ENCODE assay signal across 15 mouse cellular contexts in genomic region chr15:80190075-80190474, GRCm38 (mm10). TPM values are rescaled to one million over a fixed set of nuclear protein-coding genes. Genes with fewer than 3 reads are reported as not detected.
A peak's percentile ranks its signal among the peaks of the same experiment; 100 is the strongest.
DNase-seq lines count a peak whose midpoint lies in the region; ATAC-seq and TF ChIP-seq lines count a peak whose summit lies in the region.
"Had no signal": no experiment of that assay in that cellular context is flagged by ENCODE, and none has a peak within 500 bp of the region (broad histone marks: within the 10 kb centered on the region; RNA-seq: fewer than 3 reads in every experiment).

No protein-coding gene starts in this region.

- no peak for TF ChIP-seq POLR2A in CH12.LX (IDR thresholded peaks at IDR 0.05; ENCODE audit: low read depth, low read length)

- no peak overlapping the region for H3K4me3 ChIP-seq in kidney, embryonic 14.5 days (ENCODE audit: low read length)
- no peak overlapping the region for H3K4me3 ChIP-seq in CH12.LX (replicated peaks in 1 of 3; ENCODE audit: low read depth in 2 of 3, low read length in 2 of 3, poor library complexity in 1 of 3)
- peak overlapping the region; percentile 13; the same call in 1 of the 2 replicates for H3K4me3 ChIP-seq in intestine, embryonic 16.5 days (ENCODE audit: low read length)
- H3K4me3 ChIP-seq: liver, embryonic 15.5 days; megakaryocyte, embryonic 14.5 days had no signal

- no peak for TF ChIP-seq CTCF in CH12.LX (conservative IDR thresholded peaks at IDR 0.05 in 1 of 2, IDR thresholded peaks at IDR 0.05 in 1 of 2; ENCODE audit: low read depth in 2 of 2, low read length in 2 of 2)

- WGBS in kidney, embryonic 14.5 days: 74% methylated on average over 4 of the region's 4 CpGs
- 54% methylated on average over 4 of the region's 4 CpGs for WGBS in intestine, embryonic 16.5 days

- no peak overlapping the region for H3K4me2 ChIP-seq in kidney, embryonic 14.5 days (replicated peaks; ENCODE audit: low read depth, low read length)
- H3K4me2 ChIP-seq in CH12.LX (ENCODE audit: insufficient read depth, low read depth, poor library complexity, severe bottlenecking): no peak overlapping the region
- H3K4me2 ChIP-seq in intestine, embryonic 16.5 days (ENCODE audit: low read depth, low read length): peak overlapping the region; percentile 45
- H3K4me2 ChIP-seq: liver, embryonic 15.5 days had no signal

- dilution Hi-C loops in CH12.LX (cut with MboI; ENCODE audit: extremely low pct_ligation_motif_present, extremely low pct_unique_long_range_greater_than_20kb, low sequenced_read_pairs): no loop called here

- H3K27ac ChIP-seq in kidney, embryonic 14.5 days (ENCODE audit: low read depth, low read length): no peak overlapping the region
- H3K27ac ChIP-seq in CH12.LX (ENCODE audit: insufficient read depth, low read depth): no peak overlapping the region
- peak overlapping the region; percentile 95 for H3K27ac ChIP-seq in intestine, embryonic 16.5 days (ENCODE audit: low read length)
- H3K27ac ChIP-seq: liver, embryonic 15.5 days had no signal

- no peaks in the 10 kb centered on the region for H3K9me3 ChIP-seq in kidney, embryonic 14.5 days (ENCODE audit: control insufficient read depth, low read length)
- no peaks in the 10 kb centered on the region for H3K9me3 ChIP-seq in CH12.LX (replicated peaks; ENCODE audit: low read length)
- no peaks in the 10 kb centered on the region for H3K9me3 ChIP-seq in intestine, embryonic 16.5 days (ENCODE audit: control insufficient read depth, low read length)
- H3K9me3 ChIP-seq: liver, embryonic 15.5 days; megakaryocyte, embryonic 14.5 days had no signal

- H3K36me3 ChIP-seq in kidney, embryonic 14.5 days (ENCODE audit: control insufficient read depth, insufficient read depth, low read length): no peaks in the 10 kb centered on the region
- H3K36me3 ChIP-seq in CH12.LX (replicated peaks in 1 of 2; ENCODE audit: control insufficient read depth in 1 of 2, insufficient read depth in 1 of 2, low read length in 1 of 2): no peaks in the 10 kb centered on the region
- no peaks in the 10 kb centered on the region for H3K36me3 ChIP-seq in intestine, embryonic 16.5 days (ENCODE audit: control insufficient read depth, insufficient read depth, low read length)
- H3K36me3 ChIP-seq: liver, embryonic 15.5 days had no signal

- TF ChIP-seq EP300 in CH12.LX (IDR thresholded peaks at IDR 0.05; ENCODE audit: low read length): no peak

- peak; percentile 77 for DNase-seq in kidney, adult 11 months
- no peak for DNase-seq in CH12.LX (ENCODE audit: extremely low read depth)
- peak; percentile 79 for DNase-seq in kidney, postnatal 14 days
- no peak for DNase-seq in spleen, adult 18-20 months
- DNase-seq in thymus, postnatal 25 days: no peak
- no peak for DNase-seq in thymus, adult 18-20 months
- DNase-seq: cerebellum, postnatal 25 days; heart, postnatal 14 days; right cerebral cortex, postnatal 25 days had no signal

- H3K27me3 ChIP-seq in kidney, embryonic 14.5 days (ENCODE audit: control insufficient read depth, insufficient read depth, low read length): no peaks in the 10 kb centered on the region
- H3K27me3 ChIP-seq in CH12.LX (replicated peaks): peaks cover 25% of the 10 kb centered on the region
- H3K27me3 ChIP-seq in intestine, embryonic 16.5 days (replicated peaks; ENCODE audit: control insufficient read depth, insufficient read depth, low read length): no peaks in the 10 kb centered on the region

- H3K79me2 ChIP-seq in CH12.LX (replicated peaks; ENCODE audit: control insufficient read depth, extremely low read depth, insufficient read depth, poor library complexity, severe bottlenecking): no peaks in the 10 kb centered on the region

- H3K4me1 ChIP-seq in kidney, embryonic 14.5 days (ENCODE audit: control insufficient read depth, insufficient read depth, low read length): peaks cover 14% of the 10 kb centered on the region
- peaks cover 13 to 38% of the 10 kb centered on the region in 2 experiments for H3K4me1 ChIP-seq in CH12.LX (ENCODE audit: control insufficient read depth in 1 of 2, insufficient read depth in 2 of 2)
- H3K4me1 ChIP-seq in intestine, embryonic 16.5 days (ENCODE audit: control insufficient read depth, insufficient read depth, low read length): peaks cover 42% of the 10 kb centered on the region
- H3K4me1 ChIP-seq: megakaryocyte, embryonic 14.5 days had no signal

- no peak for ATAC-seq in kidney, embryonic 14.5 days (ENCODE audit: low FRiP score, low TSS enrichment)
- peak; percentile 55 for ATAC-seq in intestine, embryonic 16.5 days
- ATAC-seq: forebrain, embryonic 14.5 days had no signal

- TF ChIP-seq RAD21 in CH12.LX (IDR thresholded peaks at IDR 0.05; ENCODE audit: low read depth, low read length): no peak

- in situ Hi-C loops in CH12.LX (cut with MboI; ENCODE audit: low pct_ligation_motif_present, low pct_unique_long_range_greater_than_20kb, low sequenced_read_pairs): no loop called here

- no peak overlapping the region for H3K9ac ChIP-seq in kidney, embryonic 14.5 days (ENCODE audit: low read depth, low read length)
- H3K9ac ChIP-seq in CH12.LX (ENCODE audit: insufficient read depth, low read depth): no peak overlapping the region
- H3K9ac ChIP-seq in intestine, embryonic 16.5 days (ENCODE audit: low read depth, low read length): peak overlapping the region; percentile 27; the same call in 1 of the 2 replicates
- H3K9ac ChIP-seq: liver, embryonic 15.5 days had no signal

TF ChIP-seq in CH12.LX, 34 proteins besides CTCF, POLR2A, EP300 and RAD21:
- peak; percentile 44; the same call in 1 of the 2 replicates for TF ChIP-seq MAFK (IDR thresholded peaks at IDR 0.05; ENCODE audit: insufficient replicate concordance, low read length)
- no peak for TF ChIP-seq USF2 (conservative IDR thresholded peaks at IDR 0.05; ENCODE audit: low read depth, low read length)
TF ChIP-seq in CH12.LX: peak in this region for 1.

RNA-seq across cellular contexts. Expression of gene Mgat3, which starts 16.6 kb away (rescaled TPM):
- 3.6 and 6.1 TPM in 2 replicates for polyA plus RNA-seq in kidney, embryonic 14.5 days (2014; fragmentation: Nextera tagmentation; extraction: Ambion mirVana)
- total RNA-seq in CH12.LX (2012; rRNA removed) (0.13 and 0.21 TPM in 2 replicates), CH12.LX (2014; rRNA removed) (0.15 and 0.36 TPM in 2 replicates)
- polyA plus RNA-seq in CH12.LX (2012; ENCODE audit: insufficient read length, low read depth): 0.05 and 0.09 TPM in 2 replicates
- 14.8 and 19.7 TPM in 2 replicates for polyA plus RNA-seq in intestine, embryonic 16.5 days (2015; fragmentation: Nextera tagmentation; extraction: Ambion mirVana)

RNA-seq across cellular contexts. Expression of gene Mief1, which starts 43.7 kb away (rescaled TPM):
- 20.4 and 37.0 TPM in 2 replicates for polyA plus RNA-seq in kidney, embryonic 14.5 days (2014; fragmentation: Nextera tagmentation; extraction: Ambion mirVana)
- 34.4 and 35.4 TPM in 2 replicates for total RNA-seq in CH12.LX (2012; rRNA removed)
- total RNA-seq in CH12.LX (2014; rRNA removed): 18.8 and 20.7 TPM in 2 replicates
- polyA plus RNA-seq in CH12.LX (2012; ENCODE audit: insufficient read length, low read depth): 19.2 and 23.3 TPM in 2 replicates
- 26.0 and 29.1 TPM in 2 replicates for polyA plus RNA-seq in intestine, embryonic 16.5 days (2015; fragmentation: Nextera tagmentation; extraction: Ambion mirVana)

RNA-seq across cellular contexts. Expression of gene AC140267.1, which starts 45.6 kb away (rescaled TPM):
- polyA plus RNA-seq in kidney, embryonic 14.5 days (2014; fragmentation: Nextera tagmentation; extraction: Ambion mirVana): not detected in 2 replicates
- total RNA-seq in CH12.LX (2012; rRNA removed) (not detected in 2 replicates), CH12.LX (2014; rRNA removed) (not detected in 2 replicates)
- polyA plus RNA-seq in CH12.LX (2012; ENCODE audit: insufficient read length, low read depth): 6.5 TPM in 1 of 2 replicates, not detected in the other
- 4.1 TPM in 1 of 2 replicates, not detected in the other for polyA plus RNA-seq in intestine, embryonic 16.5 days (2015; fragmentation: Nextera tagmentation; extraction: Ambion mirVana)
- polyA plus RNA-seq: forebrain, embryonic 14.5 days; limb, embryonic 11.5 days; liver, embryonic 15.5 days had no signal

RNA-seq across cellular contexts. Expression of gene Tab1, which starts 57.1 kb away (rescaled TPM):
- polyA plus RNA-seq in kidney, embryonic 14.5 days (2014; fragmentation: Nextera tagmentation; extraction: Ambion mirVana): 25.3 and 35.2 TPM in 2 replicates
- total RNA-seq in CH12.LX (2012; rRNA removed) (15.1 and 17.7 TPM in 2 replicates), CH12.LX (2014; rRNA removed) (10.4 and 12.0 TPM in 2 replicates)
- polyA plus RNA-seq in CH12.LX (2012; ENCODE audit: insufficient read length, low read depth): 11.4 and 11.6 TPM in 2 replicates
- polyA plus RNA-seq in intestine, embryonic 16.5 days (2015; fragmentation: Nextera tagmentation; extraction: Ambion mirVana): 28.2 and 29.6 TPM in 2 replicates

Comparison
In these comparisons a context has a peak if more than half of its experiments do, and no peak if none do; other contexts are left out.
1. DNase-seq: peak in kidney, adult 11 months (single experiment) and kidney, postnatal 14 days (single experiment); none in CH12.LX (single experiment), spleen, adult 18-20 months (0 of 2), thymus, postnatal 25 days (single experiment) and thymus, adult 18-20 months (0 of 2).